Mouse (Mus musculus) neural tube, embryonic 15.5 days (tissue): ENCODE measurements around the gene Hist1h2bn. TPM values are rescaled to one million over a fixed set of nuclear protein-coding genes. Genes with fewer than 3 reads are reported as not detected.
A peak's percentile ranks its signal among the peaks of the same experiment; 100 is the strongest.
"Not testable (repeated sequence)": the region's sequence is repeated elsewhere in the genome, so short reads cannot be mapped to it uniquely, and the experiment has no call there.

ENCODE experiments used
- ATAC-seq: fragments of 200-750 bp; cut with Nextera tagmentation; 2 replicates; pipeline ENCODE4 v1.8.0; 2017; ENCODE audit warnings: mild to moderate bottlenecking, moderate TSS enrichment, moderate library complexity; ENCODE audit not compliant: low FRiP score
- H3K27ac ChIP-seq: fragments of 300-500 bp; sonication (generic); replicated peaks from 2 replicates; pipeline ENCODE4 v1.5.1; 2015; ENCODE audit warnings: mild to moderate bottlenecking, inconsistent platforms
- H3K27me3 ChIP-seq: fragments of 300-500 bp; sonication (generic); replicated peaks from 2 replicates; pipeline ENCODE4 v1.6.1; 2015; ENCODE audit warnings: inconsistent platforms
- H3K36me3 ChIP-seq: fragments of 300-500 bp; sonication (generic); 2 replicates; pipeline ENCODE4 v1.6.1; 2015; ENCODE audit warnings: inconsistent platforms
- H3K4me1 ChIP-seq: fragments of 300-500 bp; sonication (generic); 2 replicates; pipeline ENCODE4 v1.6.1; 2015; ENCODE audit warnings: inconsistent platforms
- H3K4me2 ChIP-seq: fragments of 300-500 bp; sonication (generic); 2 replicates; pipeline ENCODE4 v1.6.1; 2015; ENCODE audit warnings: inconsistent platforms, mild to moderate bottlenecking, moderate library complexity
- H3K4me3 ChIP-seq: fragments of 300-500 bp; sonication (generic); replicated peaks from 2 replicates; pipeline ENCODE4 v1.5.1; 2015; ENCODE audit warnings: mild to moderate bottlenecking, inconsistent platforms
- H3K9ac ChIP-seq: fragments of 300-500 bp; sonication (generic); replicated peaks from 2 replicates; pipeline ENCODE4 v1.6.1; 2015; ENCODE audit warnings: mild to moderate bottlenecking, inconsistent platforms
- H3K9me3 ChIP-seq: fragments of 300-500 bp; sonication (generic); replicated peaks from 2 replicates; pipeline ENCODE4 v1.6.1; 2016; ENCODE audit warnings: inconsistent platforms
- WGBS: fragments of 180-500 bp; shearing (Covaris S2); methylation state at CpG from one replicate; pipeline ENCODE4 v1.1.7; 2015; ENCODE audit warnings: mixed read lengths; 5-methylcytosine and 5-hydroxymethylcytosine counted together
- polyA plus RNA-seq: library from polyadenylated mRNA; unstranded; fragments of >200 nt; fragmentation: Nextera tagmentation; extraction: Ambion mirVana; gene quantifications from 2 replicates; pipeline ENCODE4 v1.2.1, GENCODE M21; 2015

The Hist1h2bn gene
- not detected in 2 replicates for polyA plus RNA-seq

DNA sequence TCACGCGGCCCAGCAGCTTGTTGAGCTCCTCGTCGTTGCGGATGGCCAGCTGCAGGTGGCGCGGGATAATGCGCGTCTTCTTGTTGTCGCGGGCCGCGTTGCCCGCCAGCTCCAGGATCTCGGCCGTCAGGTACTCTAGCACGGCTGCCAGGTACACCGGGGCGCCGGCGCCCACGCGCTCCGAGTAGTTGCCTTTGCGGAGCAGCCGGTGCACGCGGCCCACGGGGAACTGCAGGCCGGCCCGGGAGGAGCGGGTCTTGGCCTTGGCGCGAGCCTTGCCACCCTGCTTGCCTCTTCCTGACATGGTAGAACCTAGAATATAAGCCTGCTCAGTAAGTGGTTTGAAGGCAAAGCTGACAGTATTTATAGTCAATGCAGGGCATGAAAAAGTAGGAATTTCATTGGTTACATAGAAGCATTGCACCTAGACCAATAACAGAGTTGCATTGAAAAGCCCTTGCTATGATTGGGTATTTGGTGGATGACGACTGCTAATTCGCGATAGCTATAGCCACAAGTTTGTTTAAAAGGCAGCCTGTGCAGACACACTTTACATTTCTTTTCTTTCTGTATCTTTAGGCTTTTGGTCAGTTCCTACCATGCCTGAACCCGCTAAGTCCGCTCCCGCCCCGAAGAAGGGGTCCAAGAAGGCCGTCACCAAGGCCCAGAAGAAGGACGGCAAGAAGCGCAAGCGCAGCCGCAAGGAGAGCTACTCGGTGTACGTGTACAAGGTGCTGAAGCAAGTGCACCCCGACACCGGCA lies at the start of gene Hist1h2bn, which contains the start of gene Hist1h2ak:
Gene Hist1h2bn (plus strand): TSS at position 600 of the 762 bp plus-strand sequence.
Gene Hist1h2ak (minus strand): TSS at position 304 of the 762 bp plus-strand sequence.
- H3K36me3 ChIP-seq, H3K27me3 ChIP-seq, H3K9me3 ChIP-seq: not testable (repeated sequence)
- peak within 1 kb of the TSS; percentile 58 for H3K9ac ChIP-seq
- H3K4me1 ChIP-seq: peaks cover 25% of the 10 kb centered on the region
- under 1% methylated on average over 39 of the region's 50 CpGs for WGBS
- H3K4me2 ChIP-seq: peak within 1 kb of the TSS; percentile 80
- H3K27ac ChIP-seq: peak within 1 kb of the TSS; percentile 92
- H3K4me3 ChIP-seq: peak within 1 kb of the TSS; percentile 48
- ATAC-seq: peak; percentile 95

- Histone ChIP-seq H3K4me1 (no peaks in the 10 kb centered on the region), H3K9ac (no peak overlapping the region), H3K4me3 (no peak overlapping the region), H3K9me3 (no peaks in the 10 kb centered on the region), H3K4me2 (no peak overlapping the region), H3K27ac (no peak overlapping the region), H3K27me3 (no peaks in the 10 kb centered on the region), H3K36me3 (no peaks in the 10 kb centered on the region)
- WGBS: 73% methylated on average over 4 of the region's 4 CpGs
- ATAC-seq: no peak
Measured at GRCm38 (mm10) chr13:21706669-21707068, 47.3 kb upstream of the Hist1h2bn start.

GRCm38 (mm10) chr13:21710031-21710711 lies 43.8 kb upstream of the Hist1h2bn start:
- Histone ChIP-seq H3K27ac (peak overlapping the region; percentile 88), H3K27me3 (no peaks in the 10 kb centered on the region), H3K4me2 (peak overlapping the region; percentile 72), H3K4me3 (peak overlapping the region; percentile 68), H3K9ac (peak overlapping the region; percentile 64), H3K4me1 (peaks cover 4% of the 10 kb centered on the region), H3K36me3 (no peaks in the 10 kb centered on the region), H3K9me3 (no peaks in the 10 kb centered on the region)
- under 1% methylated on average over 32 of the region's 32 CpGs for WGBS
- peak; percentile 93 for ATAC-seq

DNA sequence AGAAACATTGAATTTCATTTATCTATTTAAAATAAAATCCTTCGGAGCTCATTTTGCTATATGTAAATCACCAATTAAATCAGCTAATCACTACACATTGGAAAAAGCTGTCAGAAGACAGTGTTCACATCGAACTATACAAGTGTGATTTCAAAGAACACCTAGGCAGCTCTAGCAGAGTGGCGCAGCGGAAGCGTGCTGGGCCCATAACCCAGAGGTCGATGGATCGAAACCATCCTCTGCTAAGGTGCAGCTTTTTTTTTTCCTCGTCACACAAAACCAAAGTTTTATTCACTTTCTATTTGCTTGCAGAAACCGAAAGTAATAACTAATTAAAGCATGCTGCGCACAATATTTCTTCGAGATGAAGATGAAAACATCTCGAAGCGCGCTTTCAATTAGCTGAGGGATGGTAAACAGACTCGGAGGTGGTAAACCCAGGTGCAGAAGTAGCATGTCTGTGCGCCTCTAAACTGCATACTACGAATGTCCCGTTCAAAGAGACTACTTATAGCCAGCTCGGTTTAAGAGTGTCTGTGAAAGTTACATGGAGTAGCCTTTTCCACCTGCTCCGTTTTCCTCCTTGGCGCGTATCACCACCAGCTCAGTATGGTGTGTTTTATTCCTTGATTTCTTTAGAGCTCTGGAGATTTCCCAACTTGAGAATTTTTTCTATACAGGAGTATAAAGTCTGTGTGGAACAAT lies 43.0 kb upstream of the Hist1h2bn start:
- peak overlapping the region; percentile 40 for H3K9ac ChIP-seq
- H3K4me2 ChIP-seq: peak overlapping the region; percentile 72

DNA sequence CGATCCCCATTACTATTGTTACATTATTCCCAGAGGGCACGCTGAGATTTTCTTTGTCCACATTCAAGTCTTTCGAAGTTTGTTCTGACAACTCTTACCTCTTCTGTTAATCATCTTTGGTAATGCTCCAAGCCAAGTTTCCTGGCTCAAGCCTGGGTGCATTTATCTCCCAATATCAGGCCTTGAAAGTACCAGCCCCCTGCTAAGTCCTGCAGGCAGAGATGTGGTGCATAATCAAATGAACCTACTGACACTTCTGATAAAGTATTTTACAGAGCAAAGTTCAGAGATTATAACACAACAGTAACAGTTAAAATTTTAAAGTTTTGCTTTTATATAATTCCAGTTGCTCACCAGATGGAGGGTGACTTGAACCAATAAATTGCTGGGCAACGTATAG lies 42.2 kb upstream of the Hist1h2bn start:
- Histone ChIP-seq H3K4me3 (peak overlapping the region; percentile 68), H3K27ac (no peak overlapping the region), H3K9ac (no peak overlapping the region), H3K27me3 (no peaks in the 10 kb centered on the region), H3K4me2 (peak overlapping the region; percentile 72), H3K36me3 (no peaks in the 10 kb centered on the region), H3K9me3 (no peaks in the 10 kb centered on the region), H3K4me1 (peaks cover 10% of the 10 kb centered on the region)
- 28% methylated on average over 4 of the region's 4 CpGs for WGBS
- no peak for ATAC-seq

More for the DNA sequence above, 43.0 kb upstream of the Hist1h2bn start:
- peak; percentile 91 for ATAC-seq
- H3K27ac ChIP-seq: no peak overlapping the region
- no peaks in the 10 kb centered on the region for H3K27me3 ChIP-seq
- H3K4me1 ChIP-seq: peaks cover 9% of the 10 kb centered on the region
- peak overlapping the region; percentile 68 for H3K4me3 ChIP-seq
- no peaks in the 10 kb centered on the region for H3K36me3 ChIP-seq
- WGBS: 2% methylated on average over 22 of the region's 22 CpGs
- H3K9me3 ChIP-seq: no peaks in the 10 kb centered on the region

DNA sequence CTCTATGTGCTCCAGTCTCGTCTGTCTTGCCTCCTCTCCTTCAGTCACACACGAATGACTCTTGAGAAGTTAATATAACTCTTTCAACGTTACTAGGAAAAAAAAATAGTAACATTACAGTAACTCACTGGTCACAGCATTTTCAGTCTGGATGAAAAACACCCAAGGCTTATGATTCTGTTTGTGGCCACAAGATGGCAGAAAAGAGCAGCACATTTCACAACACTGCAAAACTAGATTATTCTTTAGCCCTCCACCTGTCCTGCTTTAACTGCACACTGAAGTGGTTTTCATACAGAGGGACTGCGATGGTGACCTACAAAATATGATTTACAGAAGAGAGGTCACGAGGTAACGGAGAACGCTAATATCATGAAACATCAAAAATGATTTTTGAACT lies 39.2 kb upstream of the Hist1h2bn start:
- WGBS: under 1% methylated on average over 7 of the region's 7 CpGs
- H3K9me3 ChIP-seq: no peaks in the 10 kb centered on the region
- peak overlapping the region; percentile 50 for H3K9ac ChIP-seq
- H3K4me3 ChIP-seq: peak overlapping the region; percentile 42
- peaks cover 26% of the 10 kb centered on the region for H3K4me1 ChIP-seq
- ATAC-seq: no peak
- H3K4me2 ChIP-seq: peak overlapping the region; percentile 86
- no peaks in the 10 kb centered on the region for H3K27me3 ChIP-seq
- H3K36me3 ChIP-seq: no peaks in the 10 kb centered on the region
- peak overlapping the region; percentile 90; the same call in 1 of the 2 replicates for H3K27ac ChIP-seq

DNA sequence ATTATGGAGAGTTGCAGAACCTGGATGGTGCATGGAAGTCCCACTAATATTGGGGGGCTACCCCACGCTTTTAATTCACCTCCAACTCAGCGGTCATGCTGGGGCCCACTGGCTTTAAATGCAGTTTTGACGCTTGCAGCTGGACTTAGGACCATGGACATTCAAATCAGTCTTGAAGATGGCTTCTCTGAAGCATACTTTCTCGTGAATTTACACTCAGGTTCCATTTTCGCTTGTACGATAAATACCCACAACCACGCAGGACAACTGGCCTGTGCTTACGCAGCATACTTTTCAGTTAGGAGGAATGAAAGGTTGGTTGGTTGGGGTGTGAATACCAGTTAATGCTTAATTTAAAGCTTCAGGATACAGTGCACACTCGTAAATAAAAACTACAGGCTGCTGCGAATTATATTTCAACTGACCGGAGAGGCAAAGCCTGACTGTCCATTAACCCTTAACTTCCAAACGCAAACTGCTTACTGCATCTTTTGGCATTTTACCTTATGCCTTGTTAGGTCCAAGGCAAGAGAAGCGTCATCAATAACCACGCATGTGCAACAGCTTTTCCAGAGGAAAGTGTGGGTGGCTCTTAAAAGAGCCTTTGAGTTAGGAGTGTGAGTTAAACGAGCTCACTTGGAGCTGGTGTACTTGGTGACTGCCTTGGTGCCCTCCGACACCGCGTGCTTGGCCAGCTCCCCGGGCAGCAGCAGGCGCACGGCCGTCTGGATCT lies 38.6 kb upstream of the Hist1h2bn start:
- peak overlapping the region; percentile 86 for H3K4me2 ChIP-seq
- peak overlapping the region; percentile 50 for H3K9ac ChIP-seq
- H3K27ac ChIP-seq: peak overlapping the region; percentile 90
- no peak for ATAC-seq
- under 1% methylated on average over 22 of the region's 22 CpGs for WGBS
- H3K36me3 ChIP-seq: no peaks in the 10 kb centered on the region
- H3K4me3 ChIP-seq: peak overlapping the region; percentile 42
- H3K4me1 ChIP-seq: peaks cover 26% of the 10 kb centered on the region
- no peaks in the 10 kb centered on the region for H3K9me3 ChIP-seq
- no peaks in the 10 kb centered on the region for H3K27me3 ChIP-seq

DNA sequence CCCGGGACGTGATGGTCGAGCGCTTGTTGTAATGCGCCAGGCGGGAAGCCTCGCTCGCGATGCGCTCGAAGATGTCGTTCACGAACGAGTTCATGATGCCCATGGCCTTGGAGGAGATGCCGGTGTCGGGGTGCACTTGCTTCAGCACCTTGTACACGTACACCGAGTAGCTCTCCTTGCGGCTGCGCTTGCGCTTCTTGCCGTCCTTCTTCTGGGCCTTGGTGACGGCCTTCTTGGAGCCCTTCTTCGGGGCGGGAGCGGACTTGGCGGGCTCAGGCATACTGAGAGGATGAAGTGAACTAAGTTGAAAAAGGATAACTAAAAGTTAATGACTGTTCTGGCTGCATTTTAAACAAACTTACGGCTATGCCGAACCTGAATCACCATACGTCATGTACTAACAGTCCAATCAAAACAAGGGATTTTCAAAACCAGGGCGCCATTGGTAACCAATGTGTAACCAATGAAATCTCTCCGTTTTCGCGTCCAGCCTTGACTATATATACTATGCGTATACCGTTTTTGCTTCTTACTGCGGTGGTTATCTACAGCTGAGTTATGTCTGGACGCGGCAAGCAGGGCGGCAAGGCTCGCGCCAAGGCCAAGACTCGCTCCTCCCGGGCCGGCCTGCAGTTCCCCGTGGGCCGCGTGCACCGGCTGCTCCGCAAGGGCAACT lies 37.9 kb upstream of the Hist1h2bn start, which contains the start of the genes Hist1h2bl and Hist1h2ai:
Gene Hist1h2bl (minus strand): TSS at position 280 of the 676 bp plus-strand sequence.
Gene Hist1h2ai (plus strand): TSS at position 559 of the 676 bp plus-strand sequence.
- peak; percentile 95 for ATAC-seq
- not testable (repeated sequence) for H3K36me3 ChIP-seq
- under 1% methylated on average over 33 of the region's 50 CpGs for WGBS

GRCm38 (mm10) chr13:21716540-21717391 lies 37.2 kb upstream of the Hist1h2bn start:
- Histone ChIP-seq H3K4me2 (peak overlapping the region; percentile 86), H3K4me1 (peaks cover 31% of the 10 kb centered on the region), H3K27ac (peak overlapping the region; percentile 90), H3K4me3 (peak overlapping the region; percentile 42), H3K9ac (peak overlapping the region; percentile 55)
- not testable (repeated sequence) for H3K36me3 ChIP-seq, H3K9me3 ChIP-seq, H3K27me3 ChIP-seq
- peak; percentile 28 for ATAC-seq
- under 1% methylated on average over 9 of the region's 38 CpGs for whole genome bisulfite sequencing

More for the DNA sequence above, 37.9 kb upstream of the Hist1h2bn start, which contains the start of the genes Hist1h2bl and Hist1h2ai:
- H3K4me1 ChIP-seq: peaks cover 29% of the 10 kb centered on the region
- H3K27me3 ChIP-seq, H3K9me3 ChIP-seq: not testable (repeated sequence)
- peak within 1 kb of the TSS; percentile 86 for H3K4me2 ChIP-seq
- peak within 1 kb of the TSS; percentile 90 for H3K27ac ChIP-seq
- H3K4me3 ChIP-seq: peak within 1 kb of the TSS; percentile 42
- peak within 1 kb of the TSS; percentile 55 for H3K9ac ChIP-seq
